In the genomic region with DNA sequence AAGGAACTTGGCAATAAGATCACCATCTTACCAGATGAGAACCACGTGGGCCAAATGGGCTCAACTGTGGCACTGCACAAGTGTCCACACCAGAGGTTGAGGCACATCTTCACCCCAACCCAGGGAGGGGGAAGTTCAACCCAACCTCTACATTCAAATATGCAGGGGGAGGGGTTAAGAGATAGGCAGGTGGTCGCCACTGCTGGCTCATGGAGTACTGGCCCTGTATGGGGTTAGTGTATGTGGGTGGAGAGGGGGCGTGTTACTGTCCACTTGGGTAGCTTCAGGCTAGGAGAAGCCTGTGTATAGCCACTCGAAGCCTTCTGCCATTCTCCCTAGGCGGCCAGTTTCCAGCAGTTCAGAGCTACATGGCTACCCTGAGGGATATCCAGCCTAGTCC, we compare ENCODE assay signal across 2 mouse cellular contexts.
A peak's percentile ranks its signal among the peaks of the same experiment; 100 is the strongest.
TF ChIP-seq lines count a peak whose summit lies in the region.

No protein-coding gene starts in this region.

TF ChIP-seq in CH12.LX, 34 proteins besides CTCF, POLR2A, EP300 and RAD21:
- 0 out of 2 replicates have a peak, but pooled peaks have one; percentile 9 for TF ChIP-seq POLR2AphosphoS2 (IDR thresholded peaks at IDR 0.05; ENCODE audit: low read depth, low read length)
- no peak for TF ChIP-seq JUN (IDR thresholded peaks at IDR 0.05; ENCODE audit: insufficient read depth, low read depth, low read length)
TF ChIP-seq in CH12.LX: peak in this region for 1.

TF ChIP-seq in MEL, 35 proteins besides CTCF, POLR2A, EP300 and RAD21 (continued from another document):
- TF ChIP-seq RCOR1 (IDR thresholded peaks at IDR 0.05; ENCODE audit: low read depth, low read length) = no peak
- no peak for TF ChIP-seq GABPA (IDR thresholded peaks at IDR 0.05; ENCODE audit: low read depth, low read length)
- peak; percentile 60; the same call in 1 of the 2 replicates for TF ChIP-seq POLR2AphosphoS2 (IDR thresholded peaks at IDR 0.05; ENCODE audit: low read length)
- TF ChIP-seq ZC3H11A (IDR thresholded peaks at IDR 0.05; ENCODE audit: low read depth, low read length) = no peak
- TF ChIP-seq KAT2A (conservative IDR thresholded peaks at IDR 0.05; ENCODE audit: low read depth, low read length) = no peak
- TF ChIP-seq UBTF (IDR thresholded peaks at IDR 0.05; ENCODE audit: borderline replicate concordance, insufficient read depth, low read depth, low read length) = no peak
